Mouse (Mus musculus): ENCODE data around the gene Sgsm2.

- TF ChIP-seq POLR2A (IDR thresholded peaks at IDR 0.05; ENCODE audit: low read depth, low read length) (no peak), CTCF (IDR thresholded peaks at IDR 0.05; ENCODE audit: extremely low read depth, insufficient read depth, insufficient read length, insufficient replicate concordance) (no peak)
Observed at GRCm38 (mm10) chr11:74881979-74882378, 14.9 kb downstream of the Sgsm2 start.

Data from spleen, adult 2 months (tissue).